Mouse (Mus musculus) lung, postnatal 14 days (tissue): ENCODE results near the gene Crb1.
"Not testable (repeated sequence)": the region's sequence is repeated elsewhere in the genome, so short reads cannot be mapped to it uniquely, and the experiment has no call there.

ENCODE experiments used
- DNase-seq: peaks from one replicate; pipeline ENCODE4 v3.0.0; 2021

The Crb1 gene

DNA sequence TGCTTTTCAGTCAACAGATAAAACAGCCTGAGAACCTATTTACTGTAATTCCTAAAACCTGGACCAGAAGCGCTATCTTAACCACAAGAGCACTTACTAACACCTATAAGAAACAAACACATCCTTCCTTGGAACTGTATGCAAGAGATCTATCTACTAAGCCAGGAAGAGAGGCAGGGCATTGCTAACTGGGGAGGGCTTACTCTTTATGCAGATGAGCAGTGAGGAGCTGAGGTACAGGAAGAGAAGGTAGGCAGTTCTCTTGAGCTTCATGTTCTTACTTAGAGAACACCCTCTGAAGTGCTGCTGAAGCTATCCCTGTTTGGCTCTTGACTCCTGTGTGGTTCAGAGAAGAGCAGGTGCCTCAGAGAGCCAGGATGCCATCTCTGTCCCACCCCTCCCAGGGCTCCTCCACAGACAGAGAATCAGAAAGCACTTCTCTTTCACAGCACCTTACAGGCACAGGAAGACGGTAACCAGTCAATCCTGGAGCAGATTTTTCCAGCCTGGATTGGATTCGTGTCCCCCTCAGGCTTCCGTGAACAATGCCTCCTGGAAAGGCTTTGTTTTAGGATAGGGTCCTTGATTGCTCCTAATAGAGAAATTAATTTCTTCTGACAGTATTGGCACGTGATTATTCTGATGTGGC lies at the start of gene Crb1:
TSS of gene Crb1 (minus strand) at position 463 of the 649 bp plus-strand sequence.
- DNase-seq: no peak

DNA sequence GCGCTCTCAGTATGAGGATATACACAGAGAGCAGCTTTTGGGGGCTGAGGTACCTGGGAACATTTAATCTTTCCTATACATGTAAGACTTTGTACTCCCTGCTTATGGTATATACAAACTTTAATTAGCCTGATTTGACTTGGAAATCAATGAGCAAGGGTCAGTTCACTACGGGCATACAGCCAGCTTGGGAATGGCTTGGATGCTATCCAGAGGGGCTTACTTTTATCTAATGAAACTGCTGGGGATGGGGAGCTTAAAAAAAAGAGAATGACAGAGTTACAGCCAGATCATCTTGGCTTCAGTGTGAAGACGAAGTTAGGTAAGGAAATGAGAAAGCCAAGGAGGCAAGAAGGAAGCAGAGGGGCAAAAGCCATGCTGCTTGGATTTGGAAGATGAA lies 48.1 kb upstream of the Crb1 start:
- DNase-seq: no peak

GRCm38 (mm10) chr1:139423931-139424330 lies 47.0 kb upstream of the Crb1 start:
- no peak for DNase-seq

DNA sequence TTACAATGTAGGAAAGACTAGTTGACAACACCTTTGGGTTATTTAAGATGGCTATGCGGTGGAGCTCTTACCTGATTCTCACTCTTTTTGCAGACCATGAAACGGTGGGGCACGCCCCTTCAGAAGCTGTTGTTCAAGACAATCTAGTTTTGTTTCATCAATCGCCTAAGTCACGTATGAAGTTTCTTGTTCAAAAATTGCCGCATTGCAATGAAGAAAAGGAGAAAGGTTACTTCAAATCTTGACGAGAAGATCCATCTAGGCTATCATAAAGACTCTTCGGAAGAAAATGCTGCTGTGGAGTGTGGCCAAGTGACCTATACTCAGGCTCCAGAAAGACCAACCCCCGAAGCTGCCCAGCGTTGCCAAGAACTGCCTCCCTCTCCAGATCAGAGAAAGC lies 46.0 kb upstream of the Crb1 start:
- DNase-seq: peak; percentile 4

- peak; percentile 88 for DNase-seq
These were observed 45.2 kb upstream of the Crb1 start, which contains the start of gene Zbtb41 for GRCm38 (mm10) chr1:139421875-139422791. TSS of gene Zbtb41 (plus strand) at chr1:139422288.

DNA sequence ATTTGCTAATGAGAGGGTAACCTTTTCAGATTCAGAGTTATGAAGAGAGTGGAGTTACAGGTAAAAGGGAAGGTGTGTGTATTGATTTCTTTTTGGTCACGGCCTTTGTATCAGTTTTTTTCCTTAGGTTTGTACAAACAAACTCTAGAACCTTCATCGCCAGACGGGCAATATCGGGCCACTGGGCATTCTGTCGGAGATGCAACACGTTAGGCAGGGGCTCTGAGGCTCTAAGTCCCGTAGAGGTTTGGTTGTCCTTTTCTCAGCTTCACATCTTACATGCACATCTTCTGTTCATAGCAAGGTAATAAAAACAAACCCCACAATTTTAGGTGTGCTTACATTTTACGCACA lies 44.6 kb upstream of the Crb1 start:
- no peak for DNase-seq

GRCm38 (mm10) chr1:139413465-139413864 lies 36.6 kb upstream of the Crb1 start:
- DNase-seq: no peak

GRCm38 (mm10) chr1:139412365-139412764 lies 35.5 kb upstream of the Crb1 start:
- DNase-seq: not testable (repeated sequence)

DNA sequence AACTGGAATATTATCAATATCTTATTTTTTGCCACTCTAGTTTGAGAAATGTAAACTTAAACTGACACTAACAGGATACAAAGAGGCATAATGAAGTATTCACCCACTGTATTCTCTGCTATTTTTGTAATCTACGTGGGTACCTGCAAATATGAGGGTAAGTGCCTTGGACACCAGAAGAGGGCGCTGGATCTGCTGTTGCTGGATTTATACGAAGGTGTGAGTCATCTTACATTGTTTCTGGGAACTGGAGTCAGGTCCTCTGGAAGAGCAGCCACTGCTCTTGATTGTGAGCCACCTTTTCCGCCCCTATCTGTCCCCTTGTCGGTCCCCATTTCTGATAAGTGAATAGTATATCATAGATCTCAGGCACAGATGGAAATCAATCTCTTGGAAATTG lies 30.8 kb upstream of the Crb1 start:
- DNase-seq: no peak

- DNase-seq: no peak
These were observed 28.9 kb upstream of the Crb1 start for GRCm38 (mm10) chr1:139405766-139406165.

- DNase-seq: no peak
These were observed 19.7 kb upstream of the Crb1 start for GRCm38 (mm10) chr1:139396589-139396988.

DNA sequence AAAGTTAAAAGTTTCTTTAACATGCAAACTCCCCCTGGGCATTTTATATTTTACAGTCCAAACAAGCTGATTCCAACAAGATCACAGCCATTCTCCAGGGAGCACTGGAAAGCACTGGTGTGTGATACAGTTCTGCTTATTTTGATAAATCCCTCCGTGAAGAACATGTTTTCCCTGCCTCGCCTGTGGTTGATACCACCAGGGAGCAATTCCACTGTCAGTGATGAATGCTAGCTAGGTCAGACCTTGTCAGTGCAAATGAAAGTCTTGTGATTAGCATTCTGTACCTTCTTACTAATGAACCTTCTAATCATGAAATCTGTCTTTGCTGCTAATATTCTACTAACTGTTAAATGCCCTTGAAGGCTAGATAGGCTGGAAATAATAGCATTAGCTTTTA lies 14.8 kb upstream of the Crb1 start:
- no peak for DNase-seq

GRCm38 (mm10) chr1:139379621-139379984 lies 2.7 kb upstream of the Crb1 start:
- no peak for DNase-seq

- no peak for DNase-seq
These were observed 2.1 kb upstream of the Crb1 start for GRCm38 (mm10) chr1:139378861-139379620.

DNA sequence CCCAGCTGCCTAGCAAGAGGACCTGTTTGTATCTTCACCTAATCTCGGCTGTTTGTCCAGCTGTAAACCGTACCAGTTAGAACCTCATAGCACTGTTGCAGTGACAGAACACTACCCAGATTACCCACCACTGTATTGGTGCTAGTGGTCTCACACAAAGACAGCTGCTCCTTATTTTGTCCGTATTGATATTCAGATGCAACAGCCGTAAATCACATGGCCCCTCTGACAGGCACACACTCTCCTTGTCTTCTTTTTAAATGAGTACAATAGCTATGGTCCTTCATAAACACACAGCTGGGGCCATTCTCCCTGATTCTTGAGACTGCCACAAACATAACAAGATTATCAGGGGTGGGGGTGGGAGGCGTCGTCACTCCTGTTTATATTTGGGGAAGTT lies 1.0 kb downstream of the Crb1 start:
- no peak for DNase-seq

DNA sequence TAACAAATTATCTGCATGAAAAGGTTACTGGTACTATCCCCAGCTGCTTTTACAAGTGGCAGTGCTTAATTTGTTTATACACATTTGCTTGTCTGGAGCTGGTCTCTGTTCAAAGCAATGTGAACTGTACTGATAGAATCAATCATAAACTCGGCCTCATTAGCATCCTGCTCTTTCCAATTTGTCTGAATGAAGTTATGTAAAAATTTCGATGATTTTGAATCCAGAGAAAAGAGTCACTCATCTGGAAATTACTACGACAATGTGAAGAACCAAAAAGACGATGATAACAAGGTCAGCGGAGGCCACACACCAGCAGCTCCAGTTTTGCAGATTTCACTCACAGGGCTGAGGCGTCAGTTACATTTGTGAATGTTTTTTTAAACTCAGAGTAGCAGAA lies 5.6 kb downstream of the Crb1 start:
- no peak for DNase-seq

- DNase-seq: no peak
These were observed 28.3 kb downstream of the Crb1 start for GRCm38 (mm10) chr1:139348566-139348965.

DNA sequence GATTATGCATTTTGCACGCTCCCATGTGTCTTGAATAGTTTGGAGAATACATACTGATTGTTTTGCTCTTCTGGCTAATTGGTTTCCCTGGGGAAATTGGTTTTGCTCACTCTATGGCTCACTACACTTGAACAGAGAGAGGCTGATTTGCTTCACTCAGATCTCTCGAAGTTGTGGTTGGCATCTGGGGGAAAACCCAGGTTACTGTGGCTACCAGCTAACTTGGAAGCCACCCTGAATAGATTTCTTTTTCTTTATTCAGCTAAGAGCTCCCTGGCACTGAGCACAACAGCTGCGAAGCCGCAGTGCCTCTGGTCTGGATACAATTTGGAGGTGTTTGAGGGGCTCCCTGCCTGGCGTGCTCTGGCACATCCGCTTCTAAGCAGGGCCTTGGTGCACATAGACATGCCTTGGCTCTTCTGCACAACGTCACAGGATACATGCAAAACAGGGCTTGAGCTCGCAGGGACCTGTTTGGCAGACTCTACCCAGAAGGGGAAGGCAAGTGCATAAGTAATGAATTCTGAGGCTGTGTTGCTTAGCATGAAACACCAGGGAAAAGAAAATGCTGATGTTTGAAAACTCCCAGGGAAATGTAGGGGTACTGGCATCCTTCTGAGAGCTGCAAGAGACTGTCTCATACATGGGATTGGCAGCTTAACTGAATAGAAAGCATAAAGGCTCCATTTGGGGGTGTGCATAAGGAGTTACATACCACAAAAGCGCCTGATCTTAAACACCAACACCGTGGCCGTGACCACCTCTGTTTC lies 30.1 kb downstream of the Crb1 start:
- no peak for DNase-seq

GRCm38 (mm10) chr1:139346030-139346601 lies 30.8 kb downstream of the Crb1 start:
- no peak for DNase-seq

DNA sequence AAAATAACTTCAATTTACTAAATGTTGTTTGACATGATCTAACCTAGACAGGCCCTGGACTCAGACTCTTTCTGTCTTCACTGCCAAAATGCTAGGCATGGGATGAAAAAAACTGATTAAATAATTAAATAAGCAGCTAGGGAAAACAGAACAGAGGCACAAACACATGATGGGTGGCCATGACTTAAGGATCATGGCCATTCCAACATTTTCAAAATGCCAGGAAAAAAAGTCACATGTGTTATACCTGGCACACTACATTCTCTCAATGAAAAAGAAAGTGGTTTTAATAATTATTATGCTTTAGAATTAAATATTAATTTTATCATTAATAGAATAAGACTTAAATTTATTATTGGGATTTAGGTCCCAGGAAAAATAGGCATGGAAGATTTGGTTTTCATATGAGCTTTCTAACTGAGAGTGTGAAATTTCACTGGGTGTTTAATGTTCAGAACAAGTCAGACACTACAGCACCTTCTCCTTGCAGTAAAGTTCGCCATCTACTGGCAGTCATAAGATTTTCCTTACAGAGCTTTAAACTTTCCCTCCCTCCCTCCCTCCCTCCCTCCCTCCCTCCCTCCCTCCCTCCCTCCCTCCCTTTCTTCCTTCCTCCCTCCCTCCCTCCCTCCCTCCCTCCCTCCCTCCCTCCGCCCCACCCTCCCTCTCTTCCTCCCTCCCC lies 36.6 kb downstream of the Crb1 start:
- no peak for DNase-seq

DNA sequence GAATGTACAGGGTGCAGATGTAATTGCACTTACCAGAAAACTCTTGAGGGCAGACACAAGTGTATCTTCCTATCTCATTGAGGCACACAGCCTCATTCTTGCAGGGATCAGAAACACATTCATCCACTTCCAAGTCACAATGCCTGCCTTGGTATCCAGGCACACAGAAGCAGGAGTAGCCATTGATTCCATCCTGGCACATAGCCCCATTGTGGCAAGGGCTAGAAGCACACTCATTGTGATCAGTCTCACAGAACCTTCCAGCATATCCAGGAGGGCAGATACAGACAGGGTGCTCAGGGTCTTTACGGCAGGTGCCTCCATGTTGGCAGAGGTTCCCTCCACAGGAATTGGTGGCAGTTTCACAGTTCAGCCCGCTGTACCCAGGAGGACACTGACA lies 39.9 kb downstream of the Crb1 start:
- DNase-seq: no peak

DNA sequence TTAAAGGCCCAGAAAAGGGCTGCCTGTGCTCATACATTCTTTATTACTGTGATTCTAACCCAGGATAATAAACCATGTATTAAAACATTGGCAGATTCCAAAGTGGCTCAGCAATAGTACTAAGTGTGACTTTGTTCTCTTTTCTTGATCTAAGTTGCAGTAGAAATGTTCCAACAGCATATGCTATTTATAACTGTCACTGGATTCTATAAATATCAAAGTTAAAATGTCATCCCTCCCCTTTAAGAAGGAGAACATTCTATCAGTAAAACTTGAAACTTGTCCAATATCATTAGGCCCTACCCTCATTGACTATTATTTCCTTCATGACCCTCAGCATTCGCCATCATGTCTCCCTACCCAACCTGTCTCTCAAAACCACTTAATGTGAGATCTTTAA lies 48.1 kb downstream of the Crb1 start:
- no peak for DNase-seq
